Mouse (Mus musculus) hematopoietic stem cell, adult 5-6 weeks (primary cell): Measurements from ENCODE around the gene Pde2a. TPM values are rescaled to one million over a fixed set of nuclear protein-coding genes. Genes with fewer than 3 reads are reported as not detected.

Source experiments
- ATAC-seq, 2 experiments: fragments of 125-278 bp in 1 of 2; replicated peaks in 1 of 2; 2 replicates each; pipeline ENCODE4 v1.8.0; 2016 to 2017; ENCODE audit warnings: inconsistent platforms in 2 of 2, mild to moderate bottlenecking in 2 of 2, moderate number of reproducible peaks in 2 of 2, low read depth in 1 of 2, moderate TSS enrichment in 1 of 2; ENCODE audit not compliant: low FRiP score in 2 of 2, poor library complexity in 2 of 2, severe bottlenecking in 2 of 2, insufficient read depth in 1 of 2, low TSS enrichment in 1 of 2
- total RNA-seq: library from RNA; stranded (forward); fragments of 172-1452, 232-1000 nt; gene quantifications from 2 replicates; pipeline ENCODE4 v1.2.3, GENCODE M21; 2017

Pde2a gene
- total RNA-seq, 1 experiment from 2014 or later = 2.4 TPM

GRCm38 (mm10) chr7:101479841-101480240, 58.4 kb downstream of the Pde2a start:
- ATAC-seq = no peak

GRCm38 (mm10) chr7:101480671-101481070, 59.2 kb downstream of the Pde2a start:
- no peak for ATAC-seq

GRCm38 (mm10) chr7:101481872-101482498, 60.5 kb downstream of the Pde2a start:
- no peak for ATAC-seq

GRCm38 (mm10) chr7:101482499-101483081, 61.1 kb downstream of the Pde2a start:
- ATAC-seq = peak; percentile 16 to 27; a peak in 2 of 4 replicates

- ATAC-seq = no peak
These were observed 62.1 kb downstream of the Pde2a start for GRCm38 (mm10) chr7:101483498-101484115.

GRCm38 (mm10) chr7:101487102-101487501, 65.6 kb downstream of the Pde2a start:
- no peak for ATAC-seq

- ATAC-seq = no peak
These were observed 69.5 kb downstream of the Pde2a start for GRCm38 (mm10) chr7:101490952-101491351.

GRCm38 (mm10) chr7:101498385-101498784, 76.9 kb downstream of the Pde2a start:
- ATAC-seq = peak in 1 of 2 experiments; percentile 47; a peak in 1 of 4 replicates

GRCm38 (mm10) chr7:101499251-101499650, 77.8 kb downstream of the Pde2a start:
- ATAC-seq = no peak

GRCm38 (mm10) chr7:101499701-101500100, 78.2 kb downstream of the Pde2a start:
- no peak for ATAC-seq

GRCm38 (mm10) chr7:101501236-101501635, 79.7 kb downstream of the Pde2a start:
- ATAC-seq = no peak

- ATAC-seq = no peak
These were observed 80.2 kb downstream of the Pde2a start for GRCm38 (mm10) chr7:101501675-101502074.

- peak; percentile 58 to 86 for ATAC-seq
These were observed 81.9 kb downstream of the Pde2a start for GRCm38 (mm10) chr7:101503351-101503750.

GRCm38 (mm10) chr7:101503803-101504202, 82.3 kb downstream of the Pde2a start:
- ATAC-seq = peak; percentile 39 to 48; a peak in 2 of 4 replicates

GRCm38 (mm10) chr7:101504507-101504906, 83.0 kb downstream of the Pde2a start:
- ATAC-seq = peak; percentile 60 to 62

- no peak for ATAC-seq
These were observed 87.7 kb downstream of the Pde2a start for GRCm38 (mm10) chr7:101509212-101509611.

GRCm38 (mm10) chr7:101513655-101514054, 92.2 kb downstream of the Pde2a start:
- no peak for ATAC-seq

- no peak for ATAC-seq
These were observed 93.3 kb downstream of the Pde2a start for GRCm38 (mm10) chr7:101514768-101515167.
